Mouse (Mus musculus) MEL (cell line): ENCODE results near the gene Fkrp. TPM values are rescaled to one million over a fixed set of nuclear protein-coding genes. Genes with fewer than 3 reads are reported as not detected.

Experiments
- DNase-seq: peaks from one replicate; pipeline ENCODE4 v3.0.0; 2011; ENCODE audit warnings: low read depth, low spot score
- H3K27ac ChIP-seq: 2 replicates; pipeline ENCODE4 v1.5.1; 2012; ENCODE audit warnings: low read depth, mild to moderate bottlenecking, control low read depth, low read length, moderate library complexity; ENCODE audit not compliant: control insufficient read depth
- H3K27me3 ChIP-seq, 2 experiments: fragments of 150-350 bp in 1 of 2; sonication (generic) in 1 of 2; 2 replicates each; pipeline ENCODE4 v1.6.1; 2012; ENCODE audit warnings: low read length in 2 of 2, mild to moderate bottlenecking in 2 of 2, improper control_type of control experiment in 1 of 2, moderate library complexity in 1 of 2; ENCODE audit not compliant: insufficient read depth in 2 of 2, control insufficient read depth in 1 of 2
- H3K36me3 ChIP-seq, 2 experiments: 2 replicates each; pipeline ENCODE4 v1.6.1; 2012 to 2014; ENCODE audit warnings: low read length in 2 of 2, improper control_type of control experiment in 1 of 2, inconsistent platforms in 1 of 2, mild to moderate bottlenecking in 1 of 2; ENCODE audit not compliant: insufficient read depth in 2 of 2, control insufficient read depth in 1 of 2
- H3K4me1 ChIP-seq, 2 experiments: fragments of 150-350 bp in 1 of 2; sonication (generic) in 1 of 2; 2 replicates each; pipeline ENCODE4 v1.6.1; 2012; ENCODE audit warnings: low read length in 2 of 2, improper control_type of control experiment in 1 of 2, mild to moderate bottlenecking in 1 of 2; ENCODE audit not compliant: insufficient read depth in 2 of 2, control insufficient read depth in 1 of 2
- H3K4me3 ChIP-seq, 2 experiments: fragments of 150-350 bp in 1 of 2; sonication (generic) in 1 of 2; 2 replicates each; pipeline ENCODE4 v1.5.1; 2012; ENCODE audit warnings: low read depth in 2 of 2, low read length in 2 of 2, mild to moderate bottlenecking in 2 of 2, moderate library complexity in 2 of 2, control low read depth in 1 of 2, improper control_type of control experiment in 1 of 2; ENCODE audit not compliant: control insufficient read depth in 1 of 2, insufficient read depth in 1 of 2
- H3K79me2 ChIP-seq: 2 replicates; pipeline ENCODE4 v1.6.1; 2012; ENCODE audit warnings: mild to moderate bottlenecking, low read length, moderate library complexity; ENCODE audit not compliant: control insufficient read depth, poor library complexity, insufficient read depth
- H3K9ac ChIP-seq: 2 replicates; pipeline ENCODE4 v1.6.1; 2012; ENCODE audit warnings: low read depth, mild to moderate bottlenecking, control low read depth, low read length, moderate library complexity; ENCODE audit not compliant: control insufficient read depth, poor library complexity, severe bottlenecking
- H3K9me3 ChIP-seq: fragments of 150-350 bp; sonication (generic); replicated peaks from 2 replicates; pipeline ENCODE4 v1.6.1; 2012; ENCODE audit warnings: mild to moderate bottlenecking, low read length, improper control_type of control experiment, moderate library complexity; ENCODE audit not compliant: insufficient read depth
- GABPA ChIP-seq: IDR thresholded peaks from 2 replicates; pipeline ENCODE4 v1.6.1; 2012; ENCODE audit warnings: low read depth, mild to moderate bottlenecking, inconsistent platforms, low read length, improper control_type of control experiment, moderate library complexity
- GATA1 ChIP-seq: IDR thresholded peaks from 2 replicates; pipeline ENCODE4 v1.6.1; 2011; ENCODE audit warnings: low read depth, low read length, improper control_type of control experiment
- HCFC1 ChIP-seq: IDR thresholded peaks from 2 replicates; pipeline ENCODE4 v1.6.1; 2012; ENCODE audit warnings: low read depth, mild to moderate bottlenecking, inconsistent platforms, low read length, improper control_type of control experiment, moderate library complexity
- MAX ChIP-seq: IDR thresholded peaks from 2 replicates; pipeline ENCODE4 v1.6.1; 2011; ENCODE audit warnings: low read length, improper control_type of control experiment
- MXI1 ChIP-seq: IDR thresholded peaks from 2 replicates; pipeline ENCODE4 v1.6.1; 2011; ENCODE audit warnings: mild to moderate bottlenecking, low read depth, low read length, improper control_type of control experiment
- MYC ChIP-seq: IDR thresholded peaks from 2 replicates; pipeline ENCODE4 v1.6.1; 2011; ENCODE audit warnings: low read depth, mild to moderate bottlenecking, low read length, improper control_type of control experiment, moderate library complexity
- NELFE ChIP-seq: IDR thresholded peaks from 2 replicates; pipeline ENCODE4 v1.6.1; 2011; ENCODE audit warnings: low read depth, low read length, improper control_type of control experiment
- NRF1 ChIP-seq: IDR thresholded peaks from 2 replicates; pipeline ENCODE4 v1.6.1; 2014; ENCODE audit warnings: low read depth, mild to moderate bottlenecking, inconsistent platforms, low read length, improper control_type of control experiment, moderate library complexity; ENCODE audit not compliant: poor library complexity, insufficient read depth, severe bottlenecking
- POLR2A ChIP-seq, 2 experiments: IDR thresholded peaks; 2 replicates each; pipeline ENCODE4 v1.6.1; 2011 to 2012; ENCODE audit warnings: low read length in 2 of 2, mild to moderate bottlenecking in 2 of 2, control low read depth in 1 of 2, improper control_type of control experiment in 1 of 2, low read depth in 1 of 2, moderate library complexity in 1 of 2; ENCODE audit not compliant: control insufficient read depth in 1 of 2, insufficient read depth in 1 of 2, poor library complexity in 1 of 2
- RCOR1 ChIP-seq: IDR thresholded peaks from 2 replicates; pipeline ENCODE4 v1.6.1; 2012; ENCODE audit warnings: low read depth, mild to moderate bottlenecking, inconsistent platforms, low read length, improper control_type of control experiment
- TCF12 ChIP-seq: IDR thresholded peaks from 2 replicates; pipeline ENCODE4 v1.6.1; 2014; ENCODE audit warnings: low read depth, mild to moderate bottlenecking, inconsistent platforms, low read length, improper control_type of control experiment, moderate library complexity
- UBTF ChIP-seq: IDR thresholded peaks from 2 replicates; pipeline ENCODE4 v1.6.1; 2012; ENCODE audit warnings: low read depth, mild to moderate bottlenecking, inconsistent platforms, low read length, improper control_type of control experiment, moderate library complexity, borderline replicate concordance; ENCODE audit not compliant: insufficient read depth
- USF1 ChIP-seq: IDR thresholded peaks from 2 replicates; pipeline ENCODE4 v1.6.1; 2014; ENCODE audit warnings: low read depth, mild to moderate bottlenecking, inconsistent platforms, low read length, improper control_type of control experiment, moderate library complexity
- ZMIZ1 ChIP-seq: IDR thresholded peaks from 2 replicates; pipeline ENCODE4 v1.6.1; 2012; ENCODE audit warnings: low read depth, mild to moderate bottlenecking, inconsistent platforms, low read length, improper control_type of control experiment, moderate library complexity
- polyA plus RNA-seq, 2 experiments: library from polyadenylated mRNA; stranded (reverse) in 1 of 2; unstranded in 1 of 2; fragments of >175 nt in 1 of 2; fragments of >200 nt in 1 of 2; gene quantifications; 2 replicates each; pipeline versions ENCODE4 v1.2.1 to v1.2.4; 2012; ENCODE audit warnings: low replicate concordance in 2 of 2, low read depth in 1 of 2; ENCODE audit not compliant: insufficient read length in 2 of 2, insufficient read depth in 1 of 2, missing spikeins in 1 of 2
- total RNA-seq: library from RNA; depleted of rRNA; stranded (reverse); fragments of 300-350 nt; gene quantifications from 2 replicates; pipeline ENCODE4 v1.2.3, GENCODE M21; 2012

Fkrp gene
- total and polyA plus RNA-seq, 3 experiments: 15.9 to 19.2 TPM; not detected in 1

DNA sequence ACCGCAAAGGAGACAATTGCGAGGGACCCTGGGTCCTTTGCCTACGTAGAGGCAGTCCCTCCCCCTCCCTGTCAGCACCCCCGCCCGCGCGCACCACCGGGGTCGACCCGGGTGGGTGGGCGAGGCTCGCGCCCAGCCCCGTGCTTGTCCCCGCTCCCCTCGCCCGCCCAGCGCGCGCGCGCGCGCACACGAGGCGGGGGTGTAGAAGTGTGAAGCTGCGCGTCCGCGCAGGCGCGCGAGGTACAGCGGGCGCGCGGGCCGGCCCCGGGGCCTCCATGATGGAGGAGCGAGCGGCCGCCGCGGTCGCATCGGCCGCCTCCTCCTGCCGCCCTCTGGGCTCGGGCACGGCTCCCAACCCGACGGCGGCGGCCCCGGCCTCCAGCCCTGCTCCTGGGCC lies 456 bp downstream of the Fkrp start:
- Histone ChIP-seq H3K4me3 (peak overlapping the region; percentile 65 to 99), H3K79me2 (peaks cover 48% of the 10 kb centered on the region), H3K36me3 (peaks cover 2 to 37% of the 10 kb centered on the region in 2 experiments), H3K27me3 (no peaks in the 10 kb centered on the region), H3K9me3 (no peaks in the 10 kb centered on the region), H3K27ac (peak overlapping the region; percentile 64), H3K9ac (peak overlapping the region; percentile 99), H3K4me1 (peaks cover 15 to 27% of the 10 kb centered on the region in 2 experiments)
- TF ChIP-seq NRF1: peak; percentile 78
- no peak; the same call in 1 of the 2 replicates for TF ChIP-seq HCFC1
- TF ChIP-seq ZMIZ1: peak; percentile 77; the same call in 1 of the 2 replicates
- peak; percentile 66 for TF ChIP-seq MAX
- TF ChIP-seq UBTF: 0 out of 2 replicates have a peak, but pooled peaks have one; percentile 59
- peak; percentile 83 to 90; a peak in 3 of 4 replicates for TF ChIP-seq POLR2A (IDR thresholded peaks at IDR 0.05; ENCODE audit: control insufficient read depth in 1 of 2, insufficient read depth in 1 of 2, low read depth in 1 of 2, low read length in 2 of 2, poor library complexity in 1 of 2)
- TF ChIP-seq NELFE: peak; percentile 87
- no peak for TF ChIP-seq TCF12
- peak; percentile 83 for DNase-seq

DNA sequence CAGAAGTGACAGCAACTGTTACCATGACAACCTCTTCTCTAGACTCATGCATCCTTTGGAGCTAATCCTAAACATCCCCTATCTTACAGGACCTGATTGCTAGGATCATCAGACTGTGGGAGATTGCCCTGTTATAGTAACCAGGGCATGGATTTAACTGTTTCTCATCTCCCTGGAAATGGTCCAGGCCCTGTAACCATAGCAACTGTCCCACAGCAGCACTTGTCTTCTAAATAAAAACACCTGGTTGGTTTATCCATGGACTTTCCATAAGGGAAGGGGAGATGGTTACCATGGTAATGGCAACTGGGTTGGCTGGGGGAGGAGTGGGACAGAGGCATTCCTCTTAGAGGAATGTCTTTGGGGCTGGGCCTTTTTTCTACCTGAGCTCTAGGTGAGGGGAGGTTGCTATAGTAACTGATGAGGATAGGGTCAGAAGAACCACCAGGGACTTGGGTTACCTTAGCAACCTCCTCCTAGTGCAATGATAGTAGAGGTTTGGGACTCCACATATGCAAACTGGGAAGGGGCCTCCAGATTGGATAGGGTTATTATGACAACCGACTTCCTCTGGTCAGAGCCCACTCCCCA lies 1.1 kb downstream of the Fkrp start, which contains the start of gene Strn4:
Gene Strn4 (plus strand): TSS at position 539 of the 591 bp plus-strand sequence.
- no peaks in the 10 kb centered on the region for H3K9me3 ChIP-seq
- H3K79me2 ChIP-seq: peaks cover 42% of the 10 kb centered on the region
- TF ChIP-seq MXI1 (no peak), USF1 (no peak), GATA1 (no peak), RCOR1 (no peak), MYC (no peak), UBTF (no peak), NRF1 (no peak), GABPA (no peak)
- peak within 1 kb of the TSS; percentile 99 for H3K9ac ChIP-seq
- H3K27ac ChIP-seq: peak within 1 kb of the TSS; percentile 64
- peaks cover 15 to 27% of the 10 kb centered on the region in 2 experiments for H3K4me1 ChIP-seq
- DNase-seq: peak; percentile 40
- H3K36me3 ChIP-seq: peaks cover 2 to 34% of the 10 kb centered on the region in 2 experiments
- H3K27me3 ChIP-seq: no peaks in the 10 kb centered on the region
- H3K4me3 ChIP-seq: peak within 1 kb of the TSS; percentile 65 to 99
